Mouse (Mus musculus): ENCODE measurements around the gene Klf13.

The Klf13 gene

DNA sequence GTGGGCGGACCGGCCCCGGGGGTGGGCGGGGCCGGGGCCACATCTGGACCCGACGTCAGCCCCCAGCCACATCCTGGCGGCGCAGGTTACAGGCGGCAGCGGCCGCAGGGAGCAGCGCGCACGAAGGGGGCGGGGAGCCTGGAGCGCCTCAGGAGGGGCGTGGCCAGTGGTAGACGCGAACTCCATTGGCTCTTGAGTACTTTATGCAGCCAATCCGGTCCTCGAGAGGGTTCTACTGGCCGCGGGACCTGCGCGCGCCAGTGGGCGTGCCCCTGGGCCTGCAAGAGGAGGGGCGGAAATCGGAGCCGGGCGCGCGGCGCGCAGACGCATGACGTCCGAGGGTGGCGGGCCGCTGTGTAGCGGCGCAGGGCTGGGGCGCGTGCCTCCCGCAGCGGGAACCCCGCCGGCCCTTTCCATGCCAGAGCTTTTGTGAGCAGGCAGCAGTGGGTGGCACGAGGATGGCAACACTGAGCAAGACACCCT is at the start of gene Klf13:
Gene Klf13, minus strand, starts transcription at position 2 of the 483 bp plus-strand sequence.
- DNase-seq (ENCODE audit: extremely low spot score, low read depth, low spot score) = peak; percentile 79

DNA sequence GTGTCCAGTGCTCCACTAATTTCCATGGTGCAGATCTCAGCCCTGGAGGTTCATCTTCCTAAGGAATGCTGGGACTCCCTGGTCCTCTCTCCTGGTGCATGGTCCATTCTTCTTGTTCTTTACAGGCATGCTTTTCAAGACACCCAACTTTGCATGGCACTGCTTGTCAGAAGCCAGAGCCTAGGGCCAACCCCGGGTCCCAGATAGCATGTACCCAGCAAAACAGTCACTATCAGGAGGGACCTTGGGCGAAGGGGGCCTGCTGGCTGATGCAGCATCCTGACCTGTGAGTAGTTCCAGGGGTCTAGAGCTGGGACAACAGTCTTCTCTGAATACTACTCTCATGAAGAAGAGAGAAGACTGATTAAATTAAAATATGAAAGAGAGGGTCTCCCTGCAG is 49.7 kb upstream of the Klf13 start:
- no peak for DNase-seq (ENCODE audit: extremely low spot score, low read depth, low spot score)

DNA sequence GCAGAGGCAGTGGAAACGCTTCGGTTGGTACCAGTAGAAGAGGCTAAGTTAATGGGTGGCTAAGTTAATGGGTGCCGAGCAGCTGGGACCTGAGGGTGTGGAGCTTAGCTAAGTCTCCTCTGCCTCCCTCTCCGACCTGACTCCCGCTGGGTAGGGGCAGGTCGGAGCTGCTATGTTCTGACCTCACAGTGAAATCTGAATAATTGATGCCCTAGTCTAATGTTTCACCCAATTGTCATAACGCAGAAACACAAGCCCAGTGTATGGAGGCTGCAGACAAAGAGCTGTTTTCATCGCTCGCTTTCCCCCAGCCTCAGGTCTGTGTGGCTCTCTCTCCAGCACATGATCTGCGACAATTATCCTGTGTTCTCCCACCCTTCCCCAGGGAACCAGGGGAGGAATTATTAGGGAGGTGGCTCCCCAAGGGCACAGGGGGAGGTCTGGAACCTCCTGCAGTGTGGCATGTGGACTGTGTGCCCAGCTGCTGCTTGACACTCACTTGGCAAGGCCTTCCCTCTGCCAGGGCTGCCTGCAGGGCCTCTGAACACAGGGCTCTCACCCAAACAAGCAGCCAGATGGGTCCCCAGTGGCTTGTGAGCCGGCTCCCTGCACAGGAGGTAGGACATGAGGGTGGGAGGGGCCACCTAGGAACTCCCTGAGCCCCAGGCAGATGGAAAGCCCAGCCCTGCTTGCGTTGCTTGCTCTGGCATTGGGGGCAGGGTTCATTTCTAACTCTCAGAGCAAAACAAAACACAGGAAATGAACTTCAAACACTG is 47.9 kb upstream of the Klf13 start:
- DNase-seq (ENCODE audit: extremely low spot score, low read depth, low spot score) = no peak

DNA sequence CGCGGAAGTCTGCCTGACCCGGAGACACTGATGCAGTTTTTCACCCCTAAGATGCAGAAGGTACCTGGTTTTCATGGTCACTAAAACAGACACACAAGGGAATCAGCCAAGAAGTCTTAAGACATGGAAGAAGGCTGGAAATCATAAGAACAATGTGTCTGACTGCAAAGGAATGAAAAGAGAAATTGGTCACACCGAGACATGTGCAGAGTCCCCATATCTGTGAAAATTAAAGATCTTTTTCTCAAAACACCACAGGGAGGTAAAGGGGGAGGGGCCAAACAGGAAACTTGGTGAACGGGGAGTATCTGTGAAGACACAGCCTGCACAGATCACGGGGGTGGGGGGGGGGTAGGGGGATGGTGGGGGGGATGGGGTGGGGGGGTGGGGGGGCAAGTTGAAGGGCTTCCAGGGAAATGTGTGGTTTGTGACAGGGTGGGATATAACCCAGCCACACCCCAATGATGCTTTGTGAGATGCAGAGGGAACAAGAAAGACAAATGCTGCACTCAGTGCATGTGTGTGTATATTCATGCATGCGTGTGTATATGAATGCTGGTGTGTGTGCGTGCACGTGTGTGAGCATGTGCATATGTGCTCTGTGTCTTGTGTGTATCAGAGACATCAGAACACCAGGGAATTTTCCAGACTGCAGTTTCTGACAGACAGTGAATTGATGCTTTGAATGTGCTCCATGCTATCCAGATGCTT is 47.1 kb upstream of the Klf13 start:
- no peak for DNase-seq (ENCODE audit: extremely low spot score, low read depth, low spot score)

DNA sequence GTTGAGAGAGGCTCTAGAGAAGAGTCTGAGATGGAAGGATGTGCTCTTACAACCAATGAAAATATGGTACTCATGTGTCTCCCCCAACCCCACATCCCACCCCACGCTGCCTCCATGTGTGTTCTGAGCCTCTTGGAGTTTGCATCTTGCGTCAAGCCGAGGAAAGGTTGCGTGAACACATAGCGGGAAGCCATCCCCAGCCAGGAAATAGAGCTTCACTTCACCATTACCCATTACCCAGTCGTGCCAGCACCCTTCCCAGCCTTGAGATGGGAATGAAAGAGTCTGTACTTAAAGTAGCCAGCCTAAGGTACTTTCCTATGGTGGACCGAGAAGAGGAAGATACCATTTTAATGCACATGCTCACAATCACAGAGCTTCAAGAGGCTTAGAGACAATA is 46.6 kb upstream of the Klf13 start:
- DNase-seq (ENCODE audit: extremely low spot score, low read depth, low spot score) = no peak

DNA sequence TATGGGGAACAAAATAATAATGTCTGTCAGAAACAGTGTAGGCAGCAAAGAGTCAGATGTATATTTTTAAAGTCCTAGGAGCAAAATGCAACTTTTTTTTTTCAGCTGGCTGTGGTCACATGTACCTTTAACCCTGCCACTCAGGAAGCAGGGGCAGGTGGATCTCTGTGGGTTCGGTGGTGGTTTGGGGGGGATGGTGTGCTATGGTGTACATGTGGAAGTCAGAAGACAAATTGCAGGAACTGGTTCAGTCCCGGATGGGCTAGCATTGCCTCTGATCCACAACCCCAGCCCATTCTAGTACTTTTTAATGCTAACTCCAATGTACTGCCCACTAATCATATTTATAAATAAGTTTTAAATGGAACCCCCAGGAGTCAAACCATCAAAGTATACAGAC is 45.6 kb upstream of the Klf13 start:
- DNase-seq (ENCODE audit: extremely low spot score, low read depth, low spot score) = no peak

DNA sequence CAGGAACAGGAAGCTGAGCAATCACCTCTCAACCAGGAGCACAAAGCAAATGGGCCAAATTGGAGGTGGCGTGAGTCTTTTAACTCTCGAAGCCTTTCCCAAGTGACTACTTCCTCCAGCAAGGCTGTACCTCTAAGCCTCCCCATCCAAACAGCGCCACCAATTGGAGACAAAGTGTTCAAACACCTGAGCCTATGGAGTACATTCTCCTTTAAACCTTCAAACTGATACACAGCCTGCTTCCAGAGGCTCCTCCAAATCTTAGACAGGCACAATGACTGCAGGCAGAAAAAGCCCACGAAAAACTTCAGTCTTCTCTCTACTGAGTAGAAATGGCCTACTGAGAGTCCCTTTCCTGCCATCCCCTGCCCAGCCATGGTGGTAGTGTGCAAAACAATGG is 38.9 kb upstream of the Klf13 start:
- DNase-seq (ENCODE audit: extremely low spot score, low read depth, low spot score) = no peak

DNA sequence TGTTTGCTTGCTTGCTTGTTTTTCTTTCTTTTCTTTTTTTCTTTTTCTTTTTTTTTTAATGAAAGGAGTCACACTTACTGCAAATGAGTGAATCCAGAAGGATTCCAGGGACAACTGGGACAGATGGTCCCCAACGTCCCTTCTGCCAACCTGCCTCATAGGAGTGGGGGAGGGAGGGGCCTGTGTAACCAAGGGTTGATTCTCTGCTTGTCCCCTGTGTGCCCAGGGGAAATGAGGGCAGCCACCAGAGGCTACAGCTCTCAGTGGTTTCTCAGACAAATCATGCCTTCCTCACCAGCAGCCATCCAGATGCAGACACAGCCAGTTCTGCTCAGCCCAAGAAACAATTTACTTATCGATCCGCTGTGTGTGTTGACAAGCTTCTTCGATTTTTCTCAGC is 32.3 kb upstream of the Klf13 start:
- DNase-seq (ENCODE audit: extremely low spot score, low read depth, low spot score) = no peak

DNA sequence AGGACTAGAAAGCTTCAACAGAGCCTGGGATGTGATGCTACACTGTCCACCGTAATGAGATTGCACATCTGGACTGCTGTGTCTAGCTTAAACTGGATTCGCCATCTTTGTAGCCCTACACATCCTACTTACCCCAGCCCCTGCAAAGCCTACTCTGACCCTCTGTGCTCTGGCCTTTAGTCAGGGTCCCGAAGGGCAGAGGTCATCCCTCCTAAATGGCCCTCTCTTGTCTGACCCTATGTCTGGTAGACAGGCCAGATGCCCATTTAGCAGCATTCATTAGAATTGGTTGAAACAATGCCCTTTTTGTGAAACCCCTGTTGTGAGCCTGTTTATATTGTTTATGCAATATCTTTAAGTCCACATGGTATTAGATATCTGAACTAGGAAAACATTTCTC is 31.2 kb upstream of the Klf13 start:
- DNase-seq (ENCODE audit: extremely low spot score, low read depth, low spot score) = no peak

DNA sequence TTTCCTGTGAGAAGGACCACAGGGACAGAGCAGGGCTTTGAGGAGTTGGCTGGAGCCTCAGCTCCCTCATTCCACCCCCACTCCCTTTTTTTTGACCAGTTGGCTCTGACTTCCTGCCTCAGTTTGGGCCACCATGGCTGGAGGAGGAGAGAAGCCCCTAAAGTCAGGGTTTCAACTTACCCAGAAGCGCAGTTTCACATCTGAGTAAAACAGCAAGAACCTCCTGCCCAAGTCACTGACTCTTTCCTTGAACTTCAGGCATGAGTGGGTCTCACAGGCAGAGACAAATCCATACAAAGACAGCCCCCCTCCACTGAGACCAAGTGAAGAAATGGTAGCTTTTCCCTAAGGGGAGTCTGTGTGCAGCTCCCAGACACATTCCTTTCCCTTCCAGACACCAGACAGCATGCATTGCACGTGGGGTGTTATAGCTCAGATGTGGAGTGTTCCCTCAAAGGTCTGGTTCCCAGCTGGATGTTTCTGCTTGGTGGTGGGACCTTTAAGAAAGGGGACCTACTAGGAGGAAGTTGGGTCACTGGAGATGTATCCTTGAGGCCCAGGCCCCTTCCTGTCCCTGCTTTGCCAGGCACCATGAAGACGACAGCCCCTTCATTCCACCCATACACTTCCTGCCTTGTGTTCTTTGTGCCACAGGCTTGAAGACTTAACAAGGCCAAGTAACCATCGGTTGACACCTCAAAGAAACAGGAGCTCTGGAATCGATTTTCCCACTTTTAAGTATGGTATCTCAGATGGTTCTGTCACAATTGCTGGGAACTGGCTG is 27.1 kb upstream of the Klf13 start:
- no peak for DNase-seq (ENCODE audit: extremely low spot score, low read depth, low spot score)

DNA sequence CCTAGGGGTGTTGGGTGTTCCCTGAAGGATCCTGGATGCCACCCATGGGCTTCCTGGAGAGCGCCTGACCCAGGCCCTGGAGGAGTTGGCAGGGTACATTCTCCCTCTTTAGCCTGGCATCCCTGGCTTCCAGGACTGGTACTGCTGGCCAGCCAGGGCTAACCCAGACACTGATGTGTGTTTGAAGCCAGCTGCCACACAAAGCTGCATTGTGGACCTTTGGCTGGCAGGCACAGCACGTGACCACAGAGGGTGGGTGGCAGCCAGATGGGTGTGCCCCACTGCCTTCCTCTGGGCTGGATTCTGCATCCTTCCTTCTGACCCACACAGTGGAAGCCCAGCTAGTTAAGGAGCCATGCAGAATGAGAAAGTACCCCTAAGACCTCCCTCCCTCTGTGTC is 26.4 kb upstream of the Klf13 start:
- DNase-seq (ENCODE audit: extremely low spot score, low read depth, low spot score) = no peak

DNA sequence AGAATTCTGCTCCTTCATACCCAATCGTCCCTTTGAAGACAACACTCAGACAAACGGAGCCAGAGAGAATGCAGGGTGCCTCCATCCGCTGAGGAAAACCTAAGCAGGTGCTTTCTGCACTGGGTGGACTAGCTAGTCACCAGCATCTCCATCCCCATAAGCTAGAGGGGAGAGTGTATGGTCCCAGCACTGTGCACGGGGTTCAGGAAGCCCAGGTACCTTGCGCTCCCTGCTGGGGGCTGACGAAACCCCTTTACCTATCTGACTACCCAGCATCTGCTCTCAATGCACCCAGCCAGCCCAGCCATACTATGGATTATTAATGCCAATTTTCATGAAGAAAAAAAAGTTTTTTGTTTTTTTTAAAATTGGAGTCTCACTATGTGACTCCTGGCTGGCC is 25.4 kb upstream of the Klf13 start:
- no peak for DNase-seq (ENCODE audit: extremely low spot score, low read depth, low spot score)

DNA sequence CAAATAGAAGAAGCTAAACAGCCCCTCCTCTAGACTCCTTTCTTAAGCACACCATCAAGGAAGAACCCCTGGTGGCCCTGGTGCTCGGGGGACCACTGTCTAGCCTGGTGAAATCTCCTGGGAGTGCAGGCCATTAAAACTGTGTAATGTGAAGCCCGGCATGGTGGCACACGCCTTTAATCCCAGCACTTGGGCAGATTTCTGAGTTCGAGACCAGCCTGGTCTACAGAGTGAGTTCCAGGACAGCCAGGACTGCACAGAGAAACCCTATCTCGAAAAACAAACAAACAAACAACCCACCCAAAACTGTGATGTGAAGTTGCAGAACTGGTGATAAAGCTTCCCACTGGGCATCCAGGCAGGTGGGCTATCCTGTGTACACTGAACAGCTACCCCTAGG is 24.9 kb upstream of the Klf13 start:
- no peak for DNase-seq (ENCODE audit: extremely low spot score, low read depth, low spot score)

DNA sequence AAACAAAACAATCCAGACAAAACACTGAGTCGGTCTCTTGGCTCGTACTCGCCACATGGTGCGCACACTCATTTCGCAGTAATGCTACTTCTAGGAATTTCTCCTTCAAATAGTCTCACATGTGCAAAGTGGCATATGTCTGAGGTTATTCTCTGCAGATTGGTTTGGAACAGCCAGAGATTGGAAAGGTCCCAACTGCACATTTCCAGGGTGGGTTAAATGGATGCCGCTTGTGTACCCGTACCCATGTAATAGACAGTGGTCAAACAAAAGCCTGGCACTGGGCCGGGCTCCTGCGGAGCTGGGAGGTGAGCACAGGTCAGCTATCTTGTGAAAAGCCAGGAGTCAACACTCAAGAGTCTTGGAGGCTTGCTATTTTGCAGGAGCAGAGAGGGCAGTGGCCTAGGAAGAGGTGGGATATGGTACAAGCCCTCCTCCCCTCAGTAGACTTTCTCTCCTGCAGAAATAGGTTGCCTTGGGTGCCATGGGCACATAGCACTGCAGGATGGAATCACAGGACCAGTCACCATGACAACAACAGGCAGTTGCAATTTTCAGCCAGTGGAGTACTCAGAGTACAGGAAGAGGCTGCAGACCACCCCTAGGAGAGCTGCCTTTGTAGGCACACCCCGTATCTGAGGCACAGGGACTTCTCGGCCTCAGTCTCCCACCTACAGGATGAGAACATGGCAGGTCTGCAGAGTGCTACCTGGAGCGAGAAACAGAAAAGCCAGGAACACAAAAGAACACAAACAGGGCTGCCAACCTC is 19.3 kb upstream of the Klf13 start:
- DNase-seq (ENCODE audit: extremely low spot score, low read depth, low spot score) = no peak

DNA sequence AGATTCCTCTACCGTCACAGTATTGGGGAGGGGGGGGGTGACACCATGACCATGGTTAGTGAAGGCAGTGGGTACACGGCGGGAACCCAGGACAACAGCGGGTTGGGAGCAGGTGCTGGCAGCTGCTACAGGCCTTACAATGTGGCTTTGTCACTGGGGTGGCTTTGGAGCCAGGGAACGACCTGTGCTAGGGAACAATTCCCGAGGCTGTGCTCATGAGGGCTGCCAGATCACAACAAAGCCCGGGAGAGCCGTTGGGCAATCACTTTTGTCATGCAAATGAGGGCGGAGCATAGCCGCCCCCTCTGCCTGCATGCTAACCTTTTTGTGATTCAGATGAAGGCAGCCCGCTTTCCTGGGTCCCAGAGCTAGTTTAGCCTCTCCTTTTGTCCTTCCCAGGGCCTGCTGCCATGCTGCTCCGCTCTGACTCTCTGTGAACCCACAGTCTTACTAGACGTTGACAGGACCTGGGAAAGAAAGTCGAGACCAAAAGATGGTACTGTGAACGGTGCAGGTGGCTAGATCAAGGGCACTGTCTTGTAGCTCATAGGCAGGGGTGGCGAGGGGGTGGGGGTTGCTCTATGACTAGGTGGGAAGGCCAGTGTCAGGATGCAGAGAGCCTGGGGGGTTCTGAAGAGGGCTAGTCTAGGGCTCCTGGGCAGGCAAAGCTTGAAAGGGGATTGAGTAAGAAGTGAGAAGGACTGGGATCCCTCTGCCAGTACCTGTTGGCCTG is 18.4 kb upstream of the Klf13 start:
- no peak for DNase-seq (ENCODE audit: extremely low spot score, low read depth, low spot score)

DNA sequence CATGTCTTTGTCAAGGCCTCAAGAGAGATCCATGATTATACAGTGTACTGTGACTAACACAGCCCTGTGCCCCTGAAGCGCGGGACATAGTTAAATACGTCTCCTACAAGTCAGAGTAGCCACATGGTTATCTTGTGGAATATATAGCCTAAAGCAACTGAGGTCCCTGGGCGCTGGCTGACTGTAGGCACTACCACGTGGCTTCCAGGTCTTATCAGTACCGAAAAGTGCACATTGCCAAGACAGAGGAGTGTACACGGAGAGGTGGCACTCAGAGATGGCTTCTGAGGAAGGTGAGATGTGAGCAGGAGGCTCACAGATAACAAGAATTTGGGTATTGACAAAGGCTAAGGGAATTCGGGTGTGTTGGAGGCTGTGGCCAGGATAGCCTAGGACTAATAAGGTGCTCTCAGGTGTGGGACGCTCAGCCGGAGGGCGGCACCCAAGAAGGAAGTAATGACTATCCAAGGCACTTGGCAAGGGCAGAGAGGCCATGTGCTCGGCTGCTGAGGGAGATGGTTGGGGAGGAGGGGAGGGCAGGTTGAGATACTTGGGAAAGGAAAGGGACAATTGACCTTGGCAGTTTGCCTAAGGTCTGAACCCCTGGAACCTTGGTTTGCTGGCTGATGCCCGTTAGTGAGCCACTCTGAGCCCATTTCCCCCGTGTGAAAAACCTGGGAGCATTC is 17.6 kb upstream of the Klf13 start:
- no peak for DNase-seq (ENCODE audit: extremely low spot score, low read depth, low spot score)

DNA sequence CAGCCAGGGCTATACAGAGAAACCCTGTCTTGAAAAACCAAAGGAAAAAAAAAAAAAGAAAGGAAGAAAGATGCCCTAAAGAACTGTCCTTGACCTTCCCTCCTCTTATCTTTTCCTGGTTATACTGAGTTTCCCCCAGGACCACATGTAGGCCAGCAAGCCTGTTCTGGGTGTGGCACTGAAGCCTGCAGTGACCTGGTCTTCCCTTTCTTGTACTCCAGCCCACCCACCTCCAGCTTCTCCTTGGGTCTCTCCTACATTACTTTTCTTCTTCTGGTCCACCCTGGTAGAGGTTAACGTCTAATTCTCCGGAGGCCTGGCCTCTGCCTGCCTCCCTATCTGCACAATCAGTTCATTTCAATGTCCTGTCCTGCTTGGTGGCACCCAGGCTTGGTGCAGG is 16.7 kb upstream of the Klf13 start:
- no peak for DNase-seq (ENCODE audit: extremely low spot score, low read depth, low spot score)

DNA sequence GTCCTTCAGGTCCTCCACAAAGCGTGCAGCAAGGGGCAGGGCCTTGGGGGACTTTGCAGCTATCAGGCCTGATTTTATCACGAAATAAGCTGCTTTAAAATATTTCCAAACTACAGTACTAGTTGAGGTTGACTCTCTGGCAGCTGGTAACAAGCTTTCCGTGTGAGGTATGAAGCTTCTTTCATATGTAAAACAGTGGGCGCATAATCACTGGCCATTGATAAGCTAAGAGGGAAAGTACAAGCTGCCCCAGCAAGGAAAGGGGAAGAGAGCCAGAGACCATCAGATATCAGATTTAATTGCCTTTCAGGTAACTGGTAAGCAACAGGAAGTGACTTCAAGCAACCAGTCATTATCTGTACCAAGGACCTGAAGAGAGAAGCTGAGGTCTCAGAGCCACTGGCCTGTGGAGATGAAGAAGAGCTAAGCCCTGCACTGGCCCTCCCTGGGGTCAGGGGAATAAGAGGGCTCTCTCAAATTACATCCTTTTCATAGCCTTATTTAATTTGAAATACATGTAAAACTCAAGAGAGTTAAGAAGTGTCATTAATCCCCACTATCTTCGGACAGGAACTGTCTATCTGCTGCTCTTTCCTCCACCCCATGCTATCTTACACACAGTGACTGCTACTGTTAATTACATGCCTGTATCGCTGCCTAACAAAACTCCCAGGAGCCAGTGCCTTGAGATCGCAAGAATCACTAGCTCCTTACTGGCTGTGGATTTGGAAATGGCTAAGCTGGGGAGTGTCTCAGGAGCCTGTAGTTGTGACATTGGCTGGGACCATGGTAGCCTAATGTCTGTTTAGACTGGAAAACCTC is 13.6 kb upstream of the Klf13 start:
- DNase-seq (ENCODE audit: extremely low spot score, low read depth, low spot score) = no peak
